Mouse (Mus musculus): ENCODE results near the gene Ybx1. TPM values are rescaled to one million over a fixed set of nuclear protein-coding genes. Genes with fewer than 3 reads are reported as not detected.

The Ybx1 gene
- polyA plus RNA-seq, 1 experiment from 2014 or later, result 170 TPM

GRCm38 (mm10) chr4:119244468-119245240, 49.8 kb downstream of the Ybx1 start:
- H3K27me3 ChIP-seq (ENCODE audit: insufficient read depth, low read length), result no peaks in the 10 kb centered on the region
- H3K36me3 ChIP-seq (replicated peaks; ENCODE audit: insufficient read depth, low read length), result peaks cover 7% of the 10 kb centered on the region
- DNase-seq (no peak), ATAC-seq (no peak)
- no peaks in the 10 kb centered on the region for H3K9me3 ChIP-seq (ENCODE audit: low read length)
- no peak overlapping the region for H3K4me2 ChIP-seq (ENCODE audit: low read depth, low read length)
- H3K9ac ChIP-seq (replicated peaks), result no peak overlapping the region
- WGBS (ENCODE audit: insufficient replicate concordance), result 80% methylated on average over 22 of the region's 22 CpGs
- H3K4me3 ChIP-seq (ENCODE audit: low read depth, low read length), result no peak overlapping the region
- H3K27ac ChIP-seq (ENCODE audit: low read depth), result no peak overlapping the region
- TF ChIP-seq CTCF (IDR thresholded peaks at IDR 0.05; ENCODE audit: low read depth) (no peak), EP300 (IDR thresholded peaks at IDR 0.05; ENCODE audit: low read depth) (no peak)
- no peaks in the 10 kb centered on the region for H3K4me1 ChIP-seq (ENCODE audit: insufficient read depth)

GRCm38 (mm10) chr4:119242571-119242970, 51.8 kb downstream of the Ybx1 start:
- ATAC-seq, result peak; percentile 48; the same call in 1 of the 2 replicates
- H3K9me3 ChIP-seq (ENCODE audit: low read length), result no peaks in the 10 kb centered on the region
- peaks cover 9% of the 10 kb centered on the region for H3K36me3 ChIP-seq (replicated peaks; ENCODE audit: insufficient read depth, low read length)
- no peaks in the 10 kb centered on the region for H3K4me1 ChIP-seq (ENCODE audit: insufficient read depth)
- no peaks in the 10 kb centered on the region for H3K27me3 ChIP-seq (ENCODE audit: insufficient read depth, low read length)
- H3K27ac ChIP-seq (ENCODE audit: low read depth), result peak overlapping the region; percentile 24; the same call in 1 of the 2 replicates
- WGBS (ENCODE audit: insufficient replicate concordance), result 76% methylated on average over 12 of the region's 12 CpGs
- no peak overlapping the region for H3K9ac ChIP-seq (replicated peaks)
- DNase-seq, result no peak
- TF ChIP-seq EP300 (IDR thresholded peaks at IDR 0.05; ENCODE audit: low read depth) (no peak), CTCF (IDR thresholded peaks at IDR 0.05; ENCODE audit: low read depth) (no peak)
- no peak overlapping the region for H3K4me2 ChIP-seq (ENCODE audit: low read depth, low read length)
- H3K4me3 ChIP-seq (ENCODE audit: low read depth, low read length), result no peak overlapping the region

- Histone ChIP-seq H3K36me3 (replicated peaks; ENCODE audit: insufficient read depth, low read length) (peaks cover 8% of the 10 kb centered on the region), H3K27ac (ENCODE audit: low read depth) (no peak overlapping the region), H3K4me2 (ENCODE audit: low read depth, low read length) (no peak overlapping the region), H3K27me3 (ENCODE audit: insufficient read depth, low read length) (no peaks in the 10 kb centered on the region), H3K9ac (replicated peaks) (no peak overlapping the region), H3K4me1 (ENCODE audit: insufficient read depth) (no peaks in the 10 kb centered on the region), H3K4me3 (ENCODE audit: low read depth, low read length) (no peak overlapping the region), H3K9me3 (ENCODE audit: low read length) (no peaks in the 10 kb centered on the region)
- DNase-seq, result no peak
- TF ChIP-seq EP300 (IDR thresholded peaks at IDR 0.05; ENCODE audit: low read depth) (no peak), CTCF (IDR thresholded peaks at IDR 0.05; ENCODE audit: low read depth) (peak; percentile 61)
- 84% methylated on average over 14 of the region's 14 CpGs for WGBS (ENCODE audit: insufficient replicate concordance)
- no peak for ATAC-seq
Observed at GRCm38 (mm10) chr4:119241664-119242063, 52.7 kb downstream of the Ybx1 start.

GRCm38 (mm10) chr4:119239181-119239682, 55.2 kb downstream of the Ybx1 start:
- peaks cover 3% of the 10 kb centered on the region; the same call in 1 of the 2 replicates for H3K36me3 ChIP-seq (replicated peaks; ENCODE audit: insufficient read depth, low read length)
- H3K27me3 ChIP-seq (ENCODE audit: insufficient read depth, low read length), result no peaks in the 10 kb centered on the region
- DNase-seq (peak; percentile 36), ATAC-seq (peak; percentile 69)
- whole genome bisulfite sequencing (ENCODE audit: insufficient replicate concordance), result 25% methylated on average over 12 of the region's 12 CpGs
- H3K27ac ChIP-seq (ENCODE audit: low read depth), result no peak overlapping the region
- no peak overlapping the region for H3K9ac ChIP-seq (replicated peaks)
- TF ChIP-seq CTCF (IDR thresholded peaks at IDR 0.05; ENCODE audit: low read depth) (peak; percentile 90), EP300 (IDR thresholded peaks at IDR 0.05; ENCODE audit: low read depth) (no peak)
- no peaks in the 10 kb centered on the region for H3K9me3 ChIP-seq (ENCODE audit: low read length)
- peak overlapping the region; percentile 51 for H3K4me2 ChIP-seq (ENCODE audit: low read depth, low read length)
- peaks cover 4% of the 10 kb centered on the region for H3K4me1 ChIP-seq (ENCODE audit: insufficient read depth)
- H3K4me3 ChIP-seq (ENCODE audit: low read depth, low read length), result no peak overlapping the region

GRCm38 (mm10) chr4:119238661-119239060, 55.7 kb downstream of the Ybx1 start:
- H3K27ac ChIP-seq (ENCODE audit: low read depth), result no peak overlapping the region
- H3K9me3 ChIP-seq (ENCODE audit: low read length), result no peaks in the 10 kb centered on the region
- peak overlapping the region; percentile 51 for H3K4me2 ChIP-seq (ENCODE audit: low read depth, low read length)
- no peak overlapping the region for H3K9ac ChIP-seq (replicated peaks)
- H3K4me1 ChIP-seq (ENCODE audit: insufficient read depth), result peaks cover 7% of the 10 kb centered on the region
- no peaks in the 10 kb centered on the region for H3K27me3 ChIP-seq (ENCODE audit: insufficient read depth, low read length)
- ATAC-seq (0 out of 2 replicates have a peak, but pooled peaks have one; percentile 40), DNase-seq (no peak)
- 51% methylated on average over 3 of the region's 3 CpGs for WGBS (ENCODE audit: insufficient replicate concordance)
- TF ChIP-seq EP300 (IDR thresholded peaks at IDR 0.05; ENCODE audit: low read depth), result no peak
- TF ChIP-seq CTCF (IDR thresholded peaks at IDR 0.05; ENCODE audit: low read depth), result no peak
- 0 out of 2 replicates have a peak, but pooled peaks cover 3% of the 10 kb centered on the region for H3K36me3 ChIP-seq (replicated peaks; ENCODE audit: insufficient read depth, low read length)
- H3K4me3 ChIP-seq (ENCODE audit: low read depth, low read length), result no peak overlapping the region

- ATAC-seq, result no peak
- no peaks in the 10 kb centered on the region for H3K27me3 ChIP-seq (ENCODE audit: insufficient read depth, low read length)
- H3K4me2 ChIP-seq (ENCODE audit: low read depth, low read length), result peak overlapping the region; percentile 97; the same call in 1 of the 2 replicates
- WGBS (ENCODE audit: insufficient replicate concordance), result 70% methylated on average over 3 of the region's 3 CpGs
- H3K36me3 ChIP-seq (replicated peaks; ENCODE audit: insufficient read depth, low read length), result 0 out of 2 replicates have a peak, but pooled peaks cover 3% of the 10 kb centered on the region
- peaks cover 11% of the 10 kb centered on the region for H3K4me1 ChIP-seq (ENCODE audit: insufficient read depth)
- peak overlapping the region; percentile 87; the same call in 1 of the 2 replicates for H3K4me3 ChIP-seq (ENCODE audit: low read depth, low read length)
- DNase-seq, result no peak
- peak overlapping the region; percentile 76 for H3K9ac ChIP-seq (replicated peaks)
- no peaks in the 10 kb centered on the region for H3K9me3 ChIP-seq (ENCODE audit: low read length)
- no peak overlapping the region for H3K27ac ChIP-seq (ENCODE audit: low read depth)
- TF ChIP-seq EP300 (IDR thresholded peaks at IDR 0.05; ENCODE audit: low read depth) (no peak), CTCF (IDR thresholded peaks at IDR 0.05; ENCODE audit: low read depth) (no peak)
Observed at GRCm38 (mm10) chr4:119234348-119234747, 60.1 kb downstream of the Ybx1 start.
